ENCODE assay signal across 15 mouse cellular contexts in genomic region chr10:77217155-77217731, GRCm38 (mm10). TPM values are rescaled to one million over a fixed set of nuclear protein-coding genes. Genes with fewer than 3 reads are reported as not detected.
DNase-seq lines count a peak whose midpoint lies in the region; ATAC-seq lines count a peak whose summit lies in the region.
"Had no signal": no experiment of that assay in that cellular context is flagged by ENCODE, and none has a peak within 500 bp of the region (broad histone marks: within the 10 kb centered on the region; RNA-seq: fewer than 3 reads in every experiment).

No protein-coding gene starts in this region.

- no peak for ATAC-seq in heart, embryonic 15.5 days (replicated peaks; ENCODE audit: insufficient number of reproducible peaks, insufficient read depth, low FRiP score, low read depth)
- ATAC-seq in liver, embryonic 11.5 days (replicated peaks; ENCODE audit: low FRiP score): no peak

- peaks cover 41% of the 10 kb centered on the region for H3K4me1 ChIP-seq in heart, embryonic 15.5 days (replicated peaks)
- H3K4me1 ChIP-seq in liver, embryonic 11.5 days (replicated peaks; ENCODE audit: control insufficient read depth, insufficient read depth, low read length): peaks cover 51% of the 10 kb centered on the region
- peaks cover 21% of the 10 kb centered on the region for H3K4me1 ChIP-seq in limb, embryonic 10.5 days

- H3K4me2 ChIP-seq in heart, embryonic 15.5 days: no peak overlapping the region
- no peak overlapping the region for H3K4me2 ChIP-seq in liver, embryonic 11.5 days
- H3K4me2 ChIP-seq: embryonic facial prominence, embryonic 12.5 days; hindbrain, embryonic 13.5 days; midbrain, embryonic 12.5 days; neural tube, embryonic 15.5 days had no signal

- DNase-seq in heart, postnatal 25 days (ENCODE audit: low spot score): no peak
- no peak for DNase-seq in liver, embryonic 11.5 days (ENCODE audit: low spot score)
- DNase-seq in liver: no peak
- peak; percentile 36 for DNase-seq in NIH3T3 (ENCODE audit: low read depth)
- DNase-seq in limb, embryonic 10.5 days (ENCODE audit: low spot score): no peak
- DNase-seq in gastrocnemius, postnatal 10 days: no peak
- no peak for DNase-seq in frontal cortex, adult 2 months (ENCODE audit: extremely low spot score in 1 of 2, low spot score in 1 of 2)
- DNase-seq: adrenal gland, adult 2 months; cerebellum, adult 18-20 months; lung, adult 18-20 months had no signal

- peak overlapping the region; percentile 30; the same call in 1 of the 2 replicates for H3K27ac ChIP-seq in heart, embryonic 15.5 days
- H3K27ac ChIP-seq in liver, embryonic 11.5 days (ENCODE audit: low read depth, low read length): peak overlapping the region; percentile 47
- H3K27ac ChIP-seq in limb, embryonic 10.5 days: 0 out of 2 replicates have a peak overlapping the region, but pooled peaks have one; percentile 25
- H3K27ac ChIP-seq: embryonic facial prominence, embryonic 12.5 days; hindbrain, embryonic 13.5 days; midbrain, embryonic 12.5 days; neural tube, embryonic 15.5 days had no signal

- H3K4me3 ChIP-seq in heart, embryonic 15.5 days: no peak overlapping the region
- H3K4me3 ChIP-seq in liver, embryonic 11.5 days (ENCODE audit: low read depth, low read length): no peak overlapping the region
- no peak overlapping the region for H3K4me3 ChIP-seq in limb, embryonic 10.5 days
- H3K4me3 ChIP-seq: embryonic facial prominence, embryonic 12.5 days; hindbrain, embryonic 13.5 days; midbrain, embryonic 12.5 days; neural tube, embryonic 15.5 days had no signal

- no peaks in the 10 kb centered on the region for H3K27me3 ChIP-seq in heart, embryonic 15.5 days
- no peaks in the 10 kb centered on the region for H3K27me3 ChIP-seq in liver, embryonic 11.5 days (replicated peaks; ENCODE audit: control insufficient read depth, insufficient read depth, low read length)
- H3K27me3 ChIP-seq in limb, embryonic 10.5 days (ENCODE audit: low read depth, poor library complexity, severe bottlenecking): no peaks in the 10 kb centered on the region
- H3K27me3 ChIP-seq: embryonic facial prominence, embryonic 12.5 days; hindbrain, embryonic 13.5 days; midbrain, embryonic 12.5 days; neural tube, embryonic 15.5 days had no signal

- WGBS in heart, embryonic 15.5 days: 27% methylated on average over 6 of the region's 6 CpGs
- 65% methylated on average over 6 of the region's 6 CpGs for WGBS in liver, embryonic 11.5 days
- 81% methylated on average over 6 of the region's 6 CpGs for WGBS in limb, embryonic 10.5 days

- intact Hi-C loops in heart, postnatal 25 days (cut with DNase I): no loop called here

- no peaks in the 10 kb centered on the region for H3K36me3 ChIP-seq in heart, embryonic 15.5 days
- no peaks in the 10 kb centered on the region for H3K36me3 ChIP-seq in liver, embryonic 11.5 days (ENCODE audit: control insufficient read depth, insufficient read depth, low read length)
- H3K36me3 ChIP-seq in limb, embryonic 10.5 days: no peaks in the 10 kb centered on the region
- H3K36me3 ChIP-seq: embryonic facial prominence, embryonic 12.5 days; hindbrain, embryonic 13.5 days; midbrain, embryonic 12.5 days; neural tube, embryonic 15.5 days had no signal

- H3K9ac ChIP-seq in heart, embryonic 15.5 days: peak overlapping the region; percentile 12; the same call in 1 of the 2 replicates
- H3K9ac ChIP-seq in liver, embryonic 11.5 days (ENCODE audit: low read depth, low read length): no peak overlapping the region
- H3K9ac ChIP-seq: embryonic facial prominence, embryonic 12.5 days; hindbrain, embryonic 13.5 days; midbrain, embryonic 12.5 days; neural tube, embryonic 15.5 days had no signal

- no peaks in the 10 kb centered on the region for H3K9me3 ChIP-seq in heart, embryonic 15.5 days (replicated peaks)
- no peaks in the 10 kb centered on the region for H3K9me3 ChIP-seq in liver, embryonic 11.5 days (ENCODE audit: control insufficient read depth, low read length)
- no peaks in the 10 kb centered on the region for H3K9me3 ChIP-seq in limb, embryonic 10.5 days (replicated peaks)
- H3K9me3 ChIP-seq: embryonic facial prominence, embryonic 12.5 days; hindbrain, embryonic 13.5 days; midbrain, embryonic 12.5 days; neural tube, embryonic 15.5 days had no signal

RNA-seq across cellular contexts. Expression of gene Pofut2, which starts 41.8 kb away (rescaled TPM):
- 99.8 and 124 TPM in 2 replicates for polyA plus RNA-seq in heart, embryonic 15.5 days (2015; fragmentation: Nextera tagmentation; extraction: Ambion mirVana)
- 10 to 100 TPM; 39.9 to 45.1 TPM for total RNA-seq in heart, postnatal 25 days (2021)
- 66.8 and 71.9 TPM in 2 replicates for polyA plus RNA-seq in liver, embryonic 11.5 days (2014; fragmentation: Nextera tagmentation; extraction: Ambion mirVana)
- polyA plus RNA-seq in limb, embryonic 10.5 days (2016; fragmentation: Nextera tagmentation; extraction: Ambion mirVana): 72.9 and 83.3 TPM in 2 replicates
- 10 to 100 TPM; 37.2 to 45.5 TPM for total RNA-seq in gastrocnemius, postnatal 10 days (2021)
- 30.3 and 32.8 TPM in 2 replicates for polyA plus RNA-seq in frontal cortex, adult 2 months (2012; rRNA removed)

RNA-seq across cellular contexts. Expression of gene Col18a1, which starts 50.9 kb away (rescaled TPM):
- 108 and 136 TPM in 2 replicates for polyA plus RNA-seq in heart, embryonic 15.5 days (2015; fragmentation: Nextera tagmentation; extraction: Ambion mirVana)
- 10 to 100 TPM; 13.0 to 15.3 TPM for total RNA-seq in heart, postnatal 25 days (2021)
- polyA plus RNA-seq in liver, embryonic 11.5 days (2014; fragmentation: Nextera tagmentation; extraction: Ambion mirVana): 55.3 and 60.2 TPM in 2 replicates
- polyA plus RNA-seq in limb, embryonic 10.5 days (2016; fragmentation: Nextera tagmentation; extraction: Ambion mirVana): 149 and 159 TPM in 2 replicates
- total RNA-seq in gastrocnemius, postnatal 10 days (2021): 10 to 100 TPM; 34.6 to 45.0 TPM
- 3.4 and 3.8 TPM in 2 replicates for polyA plus RNA-seq in frontal cortex, adult 2 months (2012; rRNA removed)

Comparison
In these comparisons a context has a peak if more than half of its experiments do, and no peak if none do; other contexts are left out.
1. RNA of gene Col18a1, which starts 50.9 kb away (polyA plus RNA-seq): 149 to 159 TPM in limb, embryonic 10.5 days, 108 to 136 TPM in heart, embryonic 15.5 days and 55.3 to 60.2 TPM in liver, embryonic 11.5 days; 3.4 to 3.8 TPM in frontal cortex, adult 2 months; every median in the first group is over 10 times any median in the second.
2. Peak in every context shown above with its lines, with median percentiles within 50 percentile points of each other: H3K27ac ChIP-seq.